Mouse (Mus musculus): ENCODE data around the gene Atp5h. TPM values are rescaled to one million over a fixed set of nuclear protein-coding genes. Genes with fewer than 3 reads are reported as not detected.

Atp5h gene
- polyA plus RNA-seq (2012; rRNA removed), result 145 and 166 TPM in 2 replicates

GRCm38 (mm10) chr11:115419531-115420237 lies at the start of gene Atp5h, which contains the start of gene Kctd2:
TSS of gene Atp5h (minus strand) at chr11:115419962.
TSS of gene Kctd2 (plus strand) at chr11:115420128.
- H3K4me3 ChIP-seq (ENCODE audit: control insufficient read depth, low read depth, low read length), result peak within 1 kb of the TSS; percentile 90
- H3K36me3 ChIP-seq (ENCODE audit: control insufficient read depth, insufficient read depth, low read length), result peaks cover 3% of the 10 kb centered on the region; the same call in 1 of the 2 replicates
- TF ChIP-seq POLR2A (IDR thresholded peaks at IDR 0.05; ENCODE audit: control insufficient read depth, low read depth, low read length), result peak; percentile 78
- no peak for TF ChIP-seq CTCF (IDR thresholded peaks at IDR 0.05; ENCODE audit: control insufficient read depth, insufficient read depth, insufficient replicate concordance, low read depth, low read length)
- peaks cover 8% of the 10 kb centered on the region for H3K4me1 ChIP-seq (ENCODE audit: control insufficient read depth, insufficient read depth, low read length)
- H3K27me3 ChIP-seq (ENCODE audit: control insufficient read depth, insufficient read depth, low read length), result no peaks in the 10 kb centered on the region
- peak within 1 kb of the TSS; percentile 94 for H3K27ac ChIP-seq (ENCODE audit: control insufficient read depth, insufficient read depth, low read depth, low read length)

- TF ChIP-seq POLR2A (IDR thresholded peaks at IDR 0.05; ENCODE audit: control insufficient read depth, low read depth, low read length) (no peak), CTCF (IDR thresholded peaks at IDR 0.05; ENCODE audit: control insufficient read depth, insufficient read depth, insufficient replicate concordance, low read depth, low read length) (no peak)
- Histone ChIP-seq H3K4me3 (ENCODE audit: control insufficient read depth, low read depth, low read length) (no peak overlapping the region), H3K27me3 (ENCODE audit: control insufficient read depth, insufficient read depth, low read length) (no peaks in the 10 kb centered on the region), H3K36me3 (ENCODE audit: control insufficient read depth, insufficient read depth, low read length) (no peaks in the 10 kb centered on the region), H3K4me1 (ENCODE audit: control insufficient read depth, insufficient read depth, low read length) (peaks cover 7% of the 10 kb centered on the region), H3K27ac (ENCODE audit: control insufficient read depth, insufficient read depth, low read depth, low read length) (no peak overlapping the region)
Measured at GRCm38 (mm10) chr11:115467217-115467618, 47.5 kb upstream of the Atp5h start.

- no peak for TF ChIP-seq CTCF (IDR thresholded peaks at IDR 0.05; ENCODE audit: control insufficient read depth, insufficient read depth, insufficient replicate concordance, low read depth, low read length)
- no peak for TF ChIP-seq POLR2A (IDR thresholded peaks at IDR 0.05; ENCODE audit: control insufficient read depth, low read depth, low read length)
- no peaks in the 10 kb centered on the region for H3K27me3 ChIP-seq (ENCODE audit: control insufficient read depth, insufficient read depth, low read length)
- no peaks in the 10 kb centered on the region for H3K36me3 ChIP-seq (ENCODE audit: control insufficient read depth, insufficient read depth, low read length)
- no peak overlapping the region for H3K27ac ChIP-seq (ENCODE audit: control insufficient read depth, insufficient read depth, low read depth, low read length)
- H3K4me3 ChIP-seq (ENCODE audit: control insufficient read depth, low read depth, low read length), result no peak overlapping the region
- H3K4me1 ChIP-seq (ENCODE audit: control insufficient read depth, insufficient read depth, low read length), result peaks cover 7% of the 10 kb centered on the region
Measured at GRCm38 (mm10) chr11:115464851-115465250, 45.1 kb upstream of the Atp5h start.

- no peaks in the 10 kb centered on the region for H3K4me1 ChIP-seq (ENCODE audit: control insufficient read depth, insufficient read depth, low read length)
- no peak overlapping the region for H3K27ac ChIP-seq (ENCODE audit: control insufficient read depth, insufficient read depth, low read depth, low read length)
- H3K27me3 ChIP-seq (ENCODE audit: control insufficient read depth, insufficient read depth, low read length), result no peaks in the 10 kb centered on the region
- H3K4me3 ChIP-seq (ENCODE audit: control insufficient read depth, low read depth, low read length), result no peak overlapping the region
- TF ChIP-seq CTCF (IDR thresholded peaks at IDR 0.05; ENCODE audit: control insufficient read depth, insufficient read depth, insufficient replicate concordance, low read depth, low read length) (no peak), POLR2A (IDR thresholded peaks at IDR 0.05; ENCODE audit: control insufficient read depth, low read depth, low read length) (no peak)
- no peaks in the 10 kb centered on the region for H3K36me3 ChIP-seq (ENCODE audit: control insufficient read depth, insufficient read depth, low read length)
Measured at GRCm38 (mm10) chr11:115463397-115463796, 43.6 kb upstream of the Atp5h start.

- Histone ChIP-seq H3K27me3 (ENCODE audit: control insufficient read depth, insufficient read depth, low read length) (no peaks in the 10 kb centered on the region), H3K4me3 (ENCODE audit: control insufficient read depth, low read depth, low read length) (no peak within 1 kb of the TSS), H3K27ac (ENCODE audit: control insufficient read depth, insufficient read depth, low read depth, low read length) (no peak within 1 kb of the TSS), H3K4me1 (ENCODE audit: control insufficient read depth, insufficient read depth, low read length) (no peaks in the 10 kb centered on the region), H3K36me3 (ENCODE audit: control insufficient read depth, insufficient read depth, low read length) (no peaks in the 10 kb centered on the region)
- TF ChIP-seq CTCF (IDR thresholded peaks at IDR 0.05; ENCODE audit: control insufficient read depth, insufficient read depth, insufficient replicate concordance, low read depth, low read length), result no peak
- no peak for TF ChIP-seq POLR2A (IDR thresholded peaks at IDR 0.05; ENCODE audit: control insufficient read depth, low read depth, low read length)
Measured at GRCm38 (mm10) chr11:115462243-115462891, 42.6 kb upstream of the Atp5h start, which contains the start of gene Slc16a5. TSS of gene Slc16a5 (plus strand) at chr11:115462474.

- no peak for TF ChIP-seq POLR2A (IDR thresholded peaks at IDR 0.05; ENCODE audit: control insufficient read depth, low read depth, low read length)
- no peak for TF ChIP-seq CTCF (IDR thresholded peaks at IDR 0.05; ENCODE audit: control insufficient read depth, insufficient read depth, insufficient replicate concordance, low read depth, low read length)
- H3K4me3 ChIP-seq (ENCODE audit: control insufficient read depth, low read depth, low read length), result no peak overlapping the region
- no peaks in the 10 kb centered on the region for H3K36me3 ChIP-seq (ENCODE audit: control insufficient read depth, insufficient read depth, low read length)
- no peak overlapping the region for H3K27ac ChIP-seq (ENCODE audit: control insufficient read depth, insufficient read depth, low read depth, low read length)
- H3K27me3 ChIP-seq (ENCODE audit: control insufficient read depth, insufficient read depth, low read length), result no peaks in the 10 kb centered on the region
- H3K4me1 ChIP-seq (ENCODE audit: control insufficient read depth, insufficient read depth, low read length), result no peaks in the 10 kb centered on the region
Measured at GRCm38 (mm10) chr11:115461846-115462242, 42.1 kb upstream of the Atp5h start.

- TF ChIP-seq POLR2A (IDR thresholded peaks at IDR 0.05; ENCODE audit: control insufficient read depth, low read depth, low read length) (no peak), CTCF (IDR thresholded peaks at IDR 0.05; ENCODE audit: control insufficient read depth, insufficient read depth, insufficient replicate concordance, low read depth, low read length) (no peak)
- H3K4me3 ChIP-seq (ENCODE audit: control insufficient read depth, low read depth, low read length), result no peak overlapping the region
- no peaks in the 10 kb centered on the region for H3K4me1 ChIP-seq (ENCODE audit: control insufficient read depth, insufficient read depth, low read length)
- H3K27ac ChIP-seq (ENCODE audit: control insufficient read depth, insufficient read depth, low read depth, low read length), result no peak overlapping the region
- H3K27me3 ChIP-seq (ENCODE audit: control insufficient read depth, insufficient read depth, low read length), result no peaks in the 10 kb centered on the region
- no peaks in the 10 kb centered on the region for H3K36me3 ChIP-seq (ENCODE audit: control insufficient read depth, insufficient read depth, low read length)
Measured at GRCm38 (mm10) chr11:115460976-115461375, 41.2 kb upstream of the Atp5h start.
